23 mouse cellular contexts compared by ENCODE assay signal in the genomic region with DNA sequence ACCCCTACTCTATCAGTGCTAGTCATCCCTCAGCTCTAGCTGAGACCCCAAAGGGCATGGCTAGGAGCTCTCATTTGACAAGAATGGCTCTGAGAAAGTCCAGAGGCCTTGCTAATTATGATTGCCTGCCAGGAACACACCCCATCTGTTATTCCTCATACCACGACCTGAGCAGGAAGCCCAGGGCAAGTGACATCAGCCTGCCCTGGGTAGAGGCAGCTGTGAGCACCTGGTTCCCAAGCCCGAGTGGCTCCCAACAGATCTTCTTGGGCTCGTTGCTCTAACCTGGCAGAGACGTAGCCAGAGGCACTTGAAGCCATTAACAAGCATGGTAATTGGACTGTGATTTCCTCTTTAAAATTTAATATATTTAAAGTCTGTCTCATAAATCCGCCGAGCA.
DNase-seq lines count a peak whose midpoint lies in the region; ATAC-seq and TF ChIP-seq lines count a peak whose summit lies in the region.
"Had no signal": no experiment of that assay in that cellular context is flagged by ENCODE, and none has a peak within 500 bp of the region (broad histone marks: within the 10 kb centered on the region; RNA-seq: fewer than 3 reads in every experiment).

No protein-coding gene starts in this region.

- no peak for TF ChIP-seq POLR2A in lung, adult 2 months (IDR thresholded peaks at IDR 0.05; ENCODE audit: borderline replicate concordance, extremely low read depth, low read depth, low read length)

- no peak overlapping the region for H3K9ac ChIP-seq in neural tube, embryonic 12.5 days
- no peak overlapping the region for H3K9ac ChIP-seq in neural tube, embryonic 15.5 days (replicated peaks)
- H3K9ac ChIP-seq: embryonic facial prominence, embryonic 13.5 days; forebrain, embryonic 12.5 days; heart, embryonic 13.5 days; kidney, embryonic 15.5 days had no signal

- no peak overlapping the region for H3K27ac ChIP-seq in neural tube, embryonic 12.5 days
- H3K27ac ChIP-seq in neural tube, embryonic 15.5 days (replicated peaks), result no peak overlapping the region
- no peak overlapping the region for H3K27ac ChIP-seq in limb, embryonic 10.5 days
- H3K27ac ChIP-seq: embryonic facial prominence, embryonic 13.5 days; forebrain, embryonic 12.5 days; heart, adult 2 months; heart, embryonic 13.5 days; kidney, embryonic 15.5 days; macrophage; stomach, postnatal 0 days had no signal

- no peaks in the 10 kb centered on the region for H3K9me3 ChIP-seq in neural tube, embryonic 12.5 days
- no peaks in the 10 kb centered on the region for H3K9me3 ChIP-seq in neural tube, embryonic 15.5 days (replicated peaks)
- H3K9me3 ChIP-seq in limb, embryonic 10.5 days (replicated peaks), result no peaks in the 10 kb centered on the region
- H3K9me3 ChIP-seq: embryonic facial prominence, embryonic 13.5 days; forebrain, embryonic 12.5 days; heart, embryonic 13.5 days; kidney, embryonic 15.5 days had no signal

- no peaks in the 10 kb centered on the region for H3K36me3 ChIP-seq in neural tube, embryonic 12.5 days
- no peaks in the 10 kb centered on the region for H3K36me3 ChIP-seq in neural tube, embryonic 15.5 days
- no peaks in the 10 kb centered on the region for H3K36me3 ChIP-seq in limb, embryonic 10.5 days
- H3K36me3 ChIP-seq: embryonic facial prominence, embryonic 13.5 days; forebrain, embryonic 12.5 days; heart, embryonic 13.5 days; kidney, embryonic 15.5 days had no signal

- peak; percentile 61 for DNase-seq in lung, postnatal 10 days
- DNase-seq in lung, adult 2 months, result no peak
- DNase-seq in limb, embryonic 10.5 days (ENCODE audit: low spot score), result peak; percentile 50
- peak; percentile 11 to 49 for DNase-seq in lung, postnatal 4 days
- no peak for DNase-seq in left cerebral cortex, adult 8-10 months (ENCODE audit: low spot score in 2 of 2)
- DNase-seq: adrenal gland, postnatal 25 days; cerebellum, adult 9-11 months; gastrocnemius, postnatal 36 days; heart, adult 2 months; heart, postnatal 14 days; kidney, postnatal 36 days; layer of hippocampus, postnatal 36 days had no signal

- 59% methylated on average over 6 of the region's 6 CpGs for WGBS in lung, adult 2 months
- WGBS in neural tube, embryonic 12.5 days, result 57% methylated on average over 6 of the region's 6 CpGs
- WGBS in neural tube, embryonic 15.5 days, result 36% methylated on average over 6 of the region's 6 CpGs
- 30% methylated on average over 6 of the region's 6 CpGs for WGBS in limb, embryonic 10.5 days

- no peak overlapping the region for H3K4me2 ChIP-seq in neural tube, embryonic 12.5 days (replicated peaks)
- H3K4me2 ChIP-seq in neural tube, embryonic 15.5 days, result no peak overlapping the region
- H3K4me2 ChIP-seq: embryonic facial prominence, embryonic 13.5 days; forebrain, embryonic 12.5 days; heart, embryonic 13.5 days; kidney, embryonic 15.5 days had no signal

- H3K27me3 ChIP-seq in neural tube, embryonic 12.5 days (replicated peaks), result no peaks in the 10 kb centered on the region; the same call in 1 of the 2 replicates
- peaks cover 4% of the 10 kb centered on the region for H3K27me3 ChIP-seq in neural tube, embryonic 15.5 days (replicated peaks)
- H3K27me3 ChIP-seq in limb, embryonic 10.5 days (ENCODE audit: low read depth, poor library complexity, severe bottlenecking), result 0 out of 2 replicates have a peak, but pooled peaks cover 2% of the 10 kb centered on the region
- H3K27me3 ChIP-seq: embryonic facial prominence, embryonic 13.5 days; heart, embryonic 13.5 days; kidney, embryonic 15.5 days had no signal

- no peak overlapping the region for H3K4me3 ChIP-seq in lung, adult 2 months (replicated peaks; ENCODE audit: extremely low read depth, low read depth, low read length)
- no peak overlapping the region for H3K4me3 ChIP-seq in neural tube, embryonic 12.5 days
- H3K4me3 ChIP-seq in neural tube, embryonic 15.5 days (replicated peaks), result no peak overlapping the region
- H3K4me3 ChIP-seq in limb, embryonic 10.5 days, result no peak overlapping the region
- H3K4me3 ChIP-seq: embryonic facial prominence, embryonic 13.5 days; erythroblast, embryonic 14.5 days; forebrain, embryonic 12.5 days; heart, adult 2 months; heart, embryonic 13.5 days; kidney, embryonic 15.5 days; myocyte had no signal

- H3K4me1 ChIP-seq in lung, adult 2 months (ENCODE audit: control insufficient read depth, insufficient read depth, low read length), result no peaks in the 10 kb centered on the region
- peaks cover 8% of the 10 kb centered on the region for H3K4me1 ChIP-seq in neural tube, embryonic 12.5 days
- H3K4me1 ChIP-seq in neural tube, embryonic 15.5 days, result peaks cover 14% of the 10 kb centered on the region; the same call in 1 of the 2 replicates
- peaks cover 57% of the 10 kb centered on the region for H3K4me1 ChIP-seq in limb, embryonic 10.5 days

- no peak for TF ChIP-seq CTCF in lung, adult 2 months (IDR thresholded peaks at IDR 0.05; ENCODE audit: insufficient read depth, low read length)

- 0 out of 2 replicates have a peak, but pooled peaks have one; percentile 66 for ATAC-seq in neural tube, embryonic 12.5 days (ENCODE audit: low FRiP score, low read depth)
- no peak for ATAC-seq in neural tube, embryonic 15.5 days (ENCODE audit: low FRiP score)
- ATAC-seq: intestine, postnatal 0 days had no signal

Comparison
In these comparisons a context has a peak if more than half of its experiments do, and no peak if none do; other contexts are left out.
1. DNase-seq: peak in lung, postnatal 10 days (single experiment), limb, embryonic 10.5 days (single experiment) and lung, postnatal 4 days (2 of 2); none in lung, adult 2 months (single experiment) and left cerebral cortex, adult 8-10 months (0 of 2).